Mouse (Mus musculus): ENCODE results near the gene Pex7. TPM values are rescaled to one million over a fixed set of nuclear protein-coding genes. Genes with fewer than 3 reads are reported as not detected.

The Pex7 gene
- polyA plus RNA-seq, 1 experiment from 2014 or later = 31.6 TPM

GRCm38 (mm10) chr10:19891686-19892085, 15.8 kb downstream of the Pex7 start:
- no peak for DNase-seq (ENCODE audit: low spot score)
- WGBS = 57% methylated on average over 3 of the region's 3 CpGs
- no peak overlapping the region for H3K27ac ChIP-seq

GRCm38 (mm10) chr10:19889908-19890307, 17.6 kb downstream of the Pex7 start:
- H3K9me3 ChIP-seq = no peaks in the 10 kb centered on the region
- no peak overlapping the region for H3K27ac ChIP-seq
- WGBS = 80% methylated on average over 3 of the region's 3 CpGs
- no peaks in the 10 kb centered on the region for H3K4me1 ChIP-seq
- H3K4me3 ChIP-seq = no peak overlapping the region
- H3K36me3 ChIP-seq = peaks cover 5% of the 10 kb centered on the region
- no peaks in the 10 kb centered on the region for H3K27me3 ChIP-seq (ENCODE audit: insufficient read depth, poor library complexity, severe bottlenecking)
- no peak for DNase-seq (ENCODE audit: low spot score)

More at GRCm38 (mm10) chr10:19891686-19892085, 15.8 kb downstream of the Pex7 start:
- H3K36me3 ChIP-seq = peaks cover 5% of the 10 kb centered on the region
- no peaks in the 10 kb centered on the region for H3K27me3 ChIP-seq (ENCODE audit: insufficient read depth, poor library complexity, severe bottlenecking)
- no peaks in the 10 kb centered on the region for H3K9me3 ChIP-seq
- H3K4me1 ChIP-seq = no peaks in the 10 kb centered on the region
- H3K4me3 ChIP-seq = no peak overlapping the region

GRCm38 (mm10) chr10:19886249-19886648, 21.2 kb downstream of the Pex7 start:
- no peak for DNase-seq (ENCODE audit: low spot score)
- peaks cover 5% of the 10 kb centered on the region for H3K36me3 ChIP-seq
- H3K27me3 ChIP-seq (ENCODE audit: insufficient read depth, poor library complexity, severe bottlenecking) = no peaks in the 10 kb centered on the region
- no peaks in the 10 kb centered on the region for H3K9me3 ChIP-seq
- WGBS = 74% methylated on average over 3 of the region's 3 CpGs
- no peaks in the 10 kb centered on the region for H3K4me1 ChIP-seq
- H3K4me3 ChIP-seq = no peak overlapping the region
- H3K27ac ChIP-seq = no peak overlapping the region

- WGBS = 64% methylated on average over 4 of the region's 4 CpGs
- H3K27me3 ChIP-seq (ENCODE audit: insufficient read depth, poor library complexity, severe bottlenecking) = no peaks in the 10 kb centered on the region
- H3K27ac ChIP-seq = no peak overlapping the region
- H3K4me1 ChIP-seq = no peaks in the 10 kb centered on the region
- H3K9me3 ChIP-seq = no peaks in the 10 kb centered on the region
- peaks cover 5% of the 10 kb centered on the region for H3K36me3 ChIP-seq
- H3K4me3 ChIP-seq = no peak overlapping the region
- DNase-seq (ENCODE audit: low spot score) = no peak
Measured at GRCm38 (mm10) chr10:19884409-19884808, 23.1 kb downstream of the Pex7 start.

GRCm38 (mm10) chr10:19880437-19880836, 27.1 kb downstream of the Pex7 start:
- Histone ChIP-seq H3K27me3 (ENCODE audit: insufficient read depth, poor library complexity, severe bottlenecking) (no peaks in the 10 kb centered on the region), H3K4me3 (no peak overlapping the region), H3K9me3 (no peaks in the 10 kb centered on the region), H3K4me1 (0 out of 2 replicates have a peak, but pooled peaks cover 3% of the 10 kb centered on the region), H3K36me3 (no peaks in the 10 kb centered on the region), H3K27ac (no peak overlapping the region)
- DNase-seq (ENCODE audit: low spot score) = no peak
- 69% methylated on average over 3 of the region's 3 CpGs for WGBS

- 74% methylated on average over 6 of the region's 6 CpGs for WGBS
- H3K27me3 ChIP-seq (ENCODE audit: insufficient read depth, poor library complexity, severe bottlenecking) = no peaks in the 10 kb centered on the region
- no peaks in the 10 kb centered on the region for H3K9me3 ChIP-seq
- H3K27ac ChIP-seq = no peak overlapping the region
- H3K36me3 ChIP-seq = no peaks in the 10 kb centered on the region
- H3K4me3 ChIP-seq = no peak overlapping the region
- H3K4me1 ChIP-seq = 0 out of 2 replicates have a peak, but pooled peaks cover 3% of the 10 kb centered on the region
- no peak for DNase-seq (ENCODE audit: low spot score)
Measured at GRCm38 (mm10) chr10:19879161-19879560, 28.3 kb downstream of the Pex7 start.

GRCm38 (mm10) chr10:19877679-19878078, 29.8 kb downstream of the Pex7 start:
- no peak overlapping the region for H3K4me3 ChIP-seq
- H3K36me3 ChIP-seq = no peaks in the 10 kb centered on the region
- 0 out of 2 replicates have a peak, but pooled peaks cover 3% of the 10 kb centered on the region for H3K4me1 ChIP-seq
- no peak for DNase-seq (ENCODE audit: low spot score)
- H3K27ac ChIP-seq = no peak overlapping the region
- 83% methylated on average over 9 of the region's 9 CpGs for WGBS
- no peaks in the 10 kb centered on the region for H3K9me3 ChIP-seq
- H3K27me3 ChIP-seq (ENCODE audit: insufficient read depth, poor library complexity, severe bottlenecking) = no peaks in the 10 kb centered on the region

GRCm38 (mm10) chr10:19877257-19877656, 30.2 kb downstream of the Pex7 start:
- Histone ChIP-seq H3K36me3 (no peaks in the 10 kb centered on the region), H3K9me3 (no peaks in the 10 kb centered on the region), H3K27me3 (ENCODE audit: insufficient read depth, poor library complexity, severe bottlenecking) (no peaks in the 10 kb centered on the region), H3K4me1 (0 out of 2 replicates have a peak, but pooled peaks cover 3% of the 10 kb centered on the region), H3K27ac (no peak overlapping the region), H3K4me3 (no peak overlapping the region)
- 89% methylated on average over 8 of the region's 8 CpGs for WGBS
- DNase-seq (ENCODE audit: low spot score) = no peak

- H3K9me3 ChIP-seq = no peaks in the 10 kb centered on the region
- H3K27me3 ChIP-seq (ENCODE audit: insufficient read depth, poor library complexity, severe bottlenecking) = no peaks in the 10 kb centered on the region
- no peaks in the 10 kb centered on the region for H3K36me3 ChIP-seq
- no peak overlapping the region for H3K4me3 ChIP-seq
- 75% methylated on average over 7 of the region's 7 CpGs for WGBS
- H3K4me1 ChIP-seq = 0 out of 2 replicates have a peak, but pooled peaks cover 3% of the 10 kb centered on the region
- no peak overlapping the region for H3K27ac ChIP-seq
- no peak for DNase-seq (ENCODE audit: low spot score)
Measured at GRCm38 (mm10) chr10:19876669-19877068, 30.8 kb downstream of the Pex7 start.

GRCm38 (mm10) chr10:19875346-19875745, 32.1 kb downstream of the Pex7 start:
- Histone ChIP-seq H3K4me1 (0 out of 2 replicates have a peak, but pooled peaks cover 3% of the 10 kb centered on the region), H3K4me3 (no peak overlapping the region), H3K27me3 (ENCODE audit: insufficient read depth, poor library complexity, severe bottlenecking) (no peaks in the 10 kb centered on the region), H3K36me3 (no peaks in the 10 kb centered on the region), H3K9me3 (no peaks in the 10 kb centered on the region), H3K27ac (no peak overlapping the region)
- WGBS = 85% methylated on average over 5 of the region's 5 CpGs
- DNase-seq (ENCODE audit: low spot score) = no peak

- Histone ChIP-seq H3K9me3 (no peaks in the 10 kb centered on the region), H3K36me3 (no peaks in the 10 kb centered on the region), H3K4me1 (peaks cover 14% of the 10 kb centered on the region), H3K27ac (no peak overlapping the region), H3K27me3 (ENCODE audit: insufficient read depth, poor library complexity, severe bottlenecking) (peaks cover 45% of the 10 kb centered on the region), H3K4me3 (no peak overlapping the region)
- DNase-seq (ENCODE audit: low spot score) = no peak
- 88% methylated on average over 7 of the region's 7 CpGs for WGBS
Measured at GRCm38 (mm10) chr10:19855597-19856306, 51.7 kb downstream of the Pex7 start.

- peaks cover 66% of the 10 kb centered on the region for H3K27me3 ChIP-seq (ENCODE audit: insufficient read depth, poor library complexity, severe bottlenecking)
- H3K36me3 ChIP-seq = no peaks in the 10 kb centered on the region
- DNase-seq (ENCODE audit: low spot score) = no peak
- peaks cover 33% of the 10 kb centered on the region for H3K4me1 ChIP-seq
- 64% methylated on average over 2 of the region's 2 CpGs for WGBS
- no peak overlapping the region for H3K4me3 ChIP-seq
- no peaks in the 10 kb centered on the region for H3K9me3 ChIP-seq
- H3K27ac ChIP-seq = no peak overlapping the region
Measured at GRCm38 (mm10) chr10:19853609-19854008, 53.9 kb downstream of the Pex7 start.

GRCm38 (mm10) chr10:19852776-19853175, 54.7 kb downstream of the Pex7 start:
- Histone ChIP-seq H3K36me3 (no peaks in the 10 kb centered on the region), H3K27me3 (ENCODE audit: insufficient read depth, poor library complexity, severe bottlenecking) (peaks cover 74% of the 10 kb centered on the region), H3K4me1 (peaks cover 33% of the 10 kb centered on the region), H3K9me3 (no peaks in the 10 kb centered on the region), H3K27ac (no peak overlapping the region), H3K4me3 (no peak overlapping the region)
- 25% methylated on average over 6 of the region's 6 CpGs for WGBS
- no peak for DNase-seq (ENCODE audit: low spot score)

All from heart, embryonic 10.5 days (tissue).